Mouse (Mus musculus) hindbrain, embryonic 10.5 days (tissue): ENCODE measurements around the gene Apbb1ip. TPM values are rescaled to one million over a fixed set of nuclear protein-coding genes. Genes with fewer than 3 reads are reported as not detected.

ENCODE experiments used
- DNase-seq: peaks from one replicate; pipeline ENCODE4 v3.0.0-alpha.2; 2017; ENCODE audit warnings: low spot score
- H3K27ac ChIP-seq: fragments of 300-500 bp; sonication (generic); 2 replicates; pipeline ENCODE4 v1.5.1; 2016; ENCODE audit warnings: mild to moderate bottlenecking, moderate library complexity
- H3K27me3 ChIP-seq: fragments of 300-500 bp; sonication (generic); 2 replicates; pipeline ENCODE4 v1.6.1; 2016; ENCODE audit warnings: mild to moderate bottlenecking; ENCODE audit not compliant: poor library complexity, insufficient read depth, severe bottlenecking
- H3K36me3 ChIP-seq: fragments of 300-500 bp; sonication (generic); 2 replicates; pipeline ENCODE4 v1.6.1; 2016; ENCODE audit warnings: mild to moderate bottlenecking, moderate library complexity
- H3K4me1 ChIP-seq: fragments of 300-500 bp; sonication (generic); replicated peaks from 2 replicates; pipeline ENCODE4 v1.6.1; 2016; ENCODE audit warnings: mild to moderate bottlenecking
- H3K4me3 ChIP-seq: fragments of 300-500 bp; sonication (generic); 2 replicates; pipeline ENCODE4 v1.5.1; 2016; ENCODE audit warnings: mild to moderate bottlenecking, moderate library complexity
- H3K9me3 ChIP-seq: fragments of 300-500 bp; sonication (generic); 2 replicates; pipeline ENCODE4 v1.6.1; 2016; ENCODE audit warnings: mild to moderate bottlenecking, moderate library complexity
- WGBS: fragments of 180-500 bp; shearing (Covaris S2); methylation state at CpG from one replicate; pipeline ENCODE4 v1.1.7; 2016; 5-methylcytosine and 5-hydroxymethylcytosine counted together
- polyA plus RNA-seq: library from polyadenylated mRNA; unstranded; fragments of >200 nt; fragmentation: Nextera tagmentation; extraction: Ambion mirVana; gene quantifications from 2 replicates; pipeline ENCODE4 v1.2.1, GENCODE M21; 2016

Apbb1ip gene
- polyA plus RNA-seq = 1.4 and 1.8 TPM in 2 replicates

DNA sequence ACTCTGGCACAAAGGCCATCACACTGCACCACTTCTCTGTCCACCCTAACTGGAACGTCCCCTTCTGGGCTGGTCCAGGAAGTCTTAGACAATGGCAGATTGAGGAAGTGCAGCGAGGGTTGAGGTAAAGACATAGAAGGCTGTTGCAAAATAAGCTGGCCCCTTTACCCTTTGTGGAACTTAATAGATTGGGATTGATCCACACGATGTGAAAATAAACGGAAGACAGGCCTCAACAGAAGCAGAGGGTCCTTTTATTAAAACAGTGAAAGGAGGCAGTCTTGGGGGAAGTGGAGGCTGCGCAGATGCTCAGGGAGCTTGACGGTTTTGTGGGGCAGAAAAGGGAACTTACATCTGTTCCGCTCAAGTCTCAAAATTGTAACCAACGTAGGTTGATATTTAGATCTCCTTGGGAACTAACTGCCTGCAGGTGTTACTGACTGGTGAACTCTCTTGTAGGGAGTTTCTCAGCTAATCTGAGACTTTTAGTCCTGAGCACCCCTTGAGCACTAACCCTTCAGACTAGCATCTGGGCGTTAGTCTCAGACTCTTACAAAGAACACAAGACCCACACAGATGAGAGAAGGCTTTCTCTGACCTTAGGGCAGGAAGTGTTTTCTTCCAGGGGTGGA lies at the start of gene Apbb1ip:
TSS of gene Apbb1ip (plus strand) at position 546 of the 632 bp plus-strand sequence.
- H3K4me3 ChIP-seq = peak within 1 kb of the TSS; percentile 53
- WGBS = 23% methylated on average over 9 of the region's 9 CpGs
- no peaks in the 10 kb centered on the region for H3K36me3 ChIP-seq
- no peaks in the 10 kb centered on the region for H3K9me3 ChIP-seq
- peak within 1 kb of the TSS; percentile 81 for H3K27ac ChIP-seq
- peaks cover 10% of the 10 kb centered on the region for H3K4me1 ChIP-seq
- no peak for DNase-seq
- H3K27me3 ChIP-seq = peaks cover 30% of the 10 kb centered on the region

DNA sequence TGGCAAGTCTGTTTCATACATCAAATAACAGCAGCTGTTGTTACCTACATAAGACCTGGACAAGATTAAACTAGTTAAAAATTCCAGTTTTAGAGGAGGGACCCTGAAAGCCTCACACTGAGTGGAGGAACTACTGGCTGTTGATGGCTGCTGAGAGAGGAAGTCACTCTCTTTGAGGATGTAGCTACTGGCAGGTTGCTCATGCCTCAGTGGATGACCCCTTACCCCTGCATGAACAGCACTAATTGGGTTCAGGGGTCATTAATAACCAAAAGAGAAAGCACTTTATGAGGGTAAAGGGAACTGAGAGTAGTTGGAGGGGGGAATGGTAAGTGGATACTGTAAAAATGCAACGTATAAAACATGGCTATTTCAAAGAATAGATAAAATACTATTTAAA lies 46.8 kb upstream of the Apbb1ip start:
- Histone ChIP-seq H3K4me1 (no peaks in the 10 kb centered on the region), H3K27me3 (no peaks in the 10 kb centered on the region), H3K9me3 (no peaks in the 10 kb centered on the region), H3K36me3 (no peaks in the 10 kb centered on the region), H3K27ac (no peak overlapping the region), H3K4me3 (no peak overlapping the region)
- 85% methylated on average over 1 of the region's 1 CpGs for WGBS
- DNase-seq = no peak

DNA sequence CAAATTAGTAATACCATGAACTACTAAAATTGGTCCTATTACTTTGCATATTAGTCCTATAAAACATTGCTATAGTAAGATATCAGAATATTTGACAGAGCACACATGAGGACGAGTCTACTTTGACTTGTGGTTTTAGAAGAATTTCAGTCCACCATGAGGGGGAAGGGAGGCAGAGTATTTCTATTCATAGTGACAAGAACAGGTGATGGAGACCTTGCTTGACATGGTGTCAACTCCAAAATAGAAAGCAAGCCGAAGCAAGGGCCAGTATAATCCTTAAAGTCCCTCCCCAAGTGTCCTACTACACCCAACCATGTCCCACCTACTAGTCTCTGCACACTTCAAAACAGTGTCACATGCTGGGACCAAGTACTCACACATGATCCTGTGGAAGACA lies 37.8 kb upstream of the Apbb1ip start:
- Histone ChIP-seq H3K36me3 (no peaks in the 10 kb centered on the region), H3K4me1 (no peaks in the 10 kb centered on the region), H3K4me3 (no peak overlapping the region), H3K27me3 (0 out of 2 replicates have a peak, but pooled peaks cover 2% of the 10 kb centered on the region), H3K9me3 (no peaks in the 10 kb centered on the region), H3K27ac (no peak overlapping the region)
- DNase-seq = no peak
- 77% methylated on average over 2 of the region's 2 CpGs for WGBS

DNA sequence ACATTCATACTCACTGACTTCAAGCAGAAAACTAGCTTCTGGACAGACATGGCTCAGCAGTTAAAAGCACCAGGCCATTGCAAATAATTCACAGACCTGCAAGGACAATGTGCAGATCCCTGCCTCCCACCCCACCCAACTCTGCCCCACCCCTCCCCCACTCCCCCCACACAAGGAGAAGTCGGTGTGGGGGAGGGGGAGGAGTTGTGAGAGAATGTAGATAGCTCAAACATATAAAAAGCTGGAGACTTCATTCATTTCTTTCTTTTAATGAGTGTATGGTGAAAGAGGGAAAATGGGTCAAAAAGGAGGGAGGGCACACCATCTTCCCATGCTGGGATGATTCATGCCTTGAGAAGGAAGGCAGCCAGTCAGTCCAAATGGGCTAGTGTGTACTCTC lies 34.5 kb upstream of the Apbb1ip start:
- DNase-seq = no peak
- no peaks in the 10 kb centered on the region for H3K9me3 ChIP-seq
- H3K36me3 ChIP-seq = no peaks in the 10 kb centered on the region
- no peak overlapping the region for H3K27ac ChIP-seq
- H3K4me3 ChIP-seq = no peak overlapping the region
- WGBS = 62% methylated on average over 1 of the region's 1 CpGs
- H3K4me1 ChIP-seq = no peaks in the 10 kb centered on the region
- H3K27me3 ChIP-seq = 0 out of 2 replicates have a peak, but pooled peaks cover 4% of the 10 kb centered on the region

DNA sequence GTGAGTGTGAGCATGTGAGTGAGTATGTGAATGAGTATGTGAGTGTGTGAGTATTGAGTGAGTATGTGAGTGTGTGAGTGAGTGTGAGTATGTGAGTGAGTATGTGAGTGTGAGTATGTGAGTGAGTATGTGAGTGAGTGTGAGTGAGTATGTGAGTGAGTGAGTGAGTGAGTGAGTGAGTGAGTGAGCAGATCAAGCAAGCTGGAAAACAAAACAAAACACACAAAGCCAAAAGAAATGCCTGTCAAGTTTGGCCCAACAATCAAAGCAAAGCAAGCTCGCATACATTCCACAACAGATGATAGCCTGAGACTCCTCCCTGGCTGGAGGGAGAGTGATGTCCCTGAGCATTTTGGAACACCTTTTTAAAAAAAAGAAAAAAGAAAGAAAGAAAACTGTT lies 33.5 kb upstream of the Apbb1ip start:
- no peak overlapping the region for H3K4me3 ChIP-seq
- 77% methylated on average over 1 of the region's 1 CpGs for WGBS
- no peaks in the 10 kb centered on the region for H3K36me3 ChIP-seq
- no peak for DNase-seq
- no peak overlapping the region for H3K27ac ChIP-seq
- H3K4me1 ChIP-seq = no peaks in the 10 kb centered on the region
- no peaks in the 10 kb centered on the region for H3K9me3 ChIP-seq
- peaks cover 7% of the 10 kb centered on the region for H3K27me3 ChIP-seq

DNA sequence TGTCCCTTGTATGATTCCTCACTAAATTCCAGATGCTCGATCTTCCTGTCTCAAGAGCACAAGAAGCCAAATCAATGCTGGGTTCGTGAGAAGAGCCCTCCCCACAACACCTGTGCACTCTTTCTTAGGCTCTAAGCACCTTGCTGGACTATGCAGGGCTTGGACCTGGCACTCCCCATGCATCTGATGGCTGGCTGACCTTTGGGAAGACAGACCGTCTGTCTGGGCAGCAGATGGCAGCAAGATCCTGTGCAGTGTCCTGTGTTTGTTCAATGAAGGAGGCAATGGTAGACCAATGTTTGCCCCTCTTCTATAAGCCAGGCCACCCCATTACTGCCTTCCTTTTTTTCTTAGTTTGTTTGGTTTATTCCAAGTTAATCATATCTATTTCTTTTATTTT lies 32.7 kb upstream of the Apbb1ip start:
- peaks cover 14% of the 10 kb centered on the region for H3K27me3 ChIP-seq
- 61% methylated on average over 3 of the region's 3 CpGs for WGBS
- H3K27ac ChIP-seq = no peak overlapping the region
- no peak for DNase-seq
- no peaks in the 10 kb centered on the region for H3K9me3 ChIP-seq
- no peaks in the 10 kb centered on the region for H3K36me3 ChIP-seq
- no peak overlapping the region for H3K4me3 ChIP-seq
- H3K4me1 ChIP-seq = no peaks in the 10 kb centered on the region

- H3K4me1 ChIP-seq = no peaks in the 10 kb centered on the region
- H3K27ac ChIP-seq = no peak overlapping the region
- no peak overlapping the region for H3K4me3 ChIP-seq
- DNase-seq = peak; percentile 72
- H3K36me3 ChIP-seq = no peaks in the 10 kb centered on the region
- H3K27me3 ChIP-seq = peaks cover 20% of the 10 kb centered on the region
- no peaks in the 10 kb centered on the region for H3K9me3 ChIP-seq
- 0% methylated on average over 38 of the region's 38 CpGs for WGBS
Measured at GRCm38 (mm10) chr2:22744121-22744761, 29.7 kb upstream of the Apbb1ip start.

- under 1% methylated on average over 19 of the region's 19 CpGs for WGBS
- DNase-seq = peak; percentile 65
- Histone ChIP-seq H3K36me3 (no peaks in the 10 kb centered on the region), H3K9me3 (no peaks in the 10 kb centered on the region), H3K4me3 (no peak overlapping the region), H3K4me1 (no peaks in the 10 kb centered on the region), H3K27ac (no peak overlapping the region), H3K27me3 (peaks cover 20% of the 10 kb centered on the region)
Measured at GRCm38 (mm10) chr2:22744876-22745275, 29.0 kb upstream of the Apbb1ip start.

- Histone ChIP-seq H3K4me1 (no peaks in the 10 kb centered on the region), H3K9me3 (no peaks in the 10 kb centered on the region), H3K27ac (no peak overlapping the region), H3K4me3 (no peak overlapping the region), H3K27me3 (peaks cover 16% of the 10 kb centered on the region), H3K36me3 (no peaks in the 10 kb centered on the region)
- DNase-seq = no peak
Measured at GRCm38 (mm10) chr2:22746785-22747184, 27.1 kb upstream of the Apbb1ip start.

DNA sequence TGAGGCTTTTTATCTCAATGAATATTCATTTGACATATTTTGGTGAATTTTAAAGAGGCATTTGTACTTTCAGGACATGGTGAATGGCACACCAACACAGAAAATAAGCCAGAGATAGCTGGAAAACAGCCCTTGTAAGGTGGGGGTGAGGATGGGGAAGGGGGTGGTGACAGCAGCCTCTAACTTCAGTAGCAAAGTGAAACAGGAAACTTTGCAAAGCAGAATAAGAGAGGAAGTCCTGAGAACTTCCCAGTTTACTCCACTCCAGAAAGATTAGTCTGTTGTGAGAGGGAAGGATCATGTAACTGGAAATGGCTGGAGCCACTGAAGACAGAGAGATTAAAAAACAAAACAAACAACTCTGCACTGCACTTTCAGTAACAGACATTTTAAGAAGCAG lies 26.0 kb upstream of the Apbb1ip start:
- no peak overlapping the region for H3K4me3 ChIP-seq
- no peak overlapping the region for H3K27ac ChIP-seq
- peaks cover 16% of the 10 kb centered on the region for H3K27me3 ChIP-seq
- no peaks in the 10 kb centered on the region for H3K9me3 ChIP-seq
- DNase-seq = no peak
- no peaks in the 10 kb centered on the region for H3K36me3 ChIP-seq
- no peaks in the 10 kb centered on the region for H3K4me1 ChIP-seq

GRCm38 (mm10) chr2:22749761-22750160 lies 24.1 kb upstream of the Apbb1ip start:
- no peak for DNase-seq
- 77% methylated on average over 3 of the region's 3 CpGs for WGBS
- Histone ChIP-seq H3K4me3 (no peak overlapping the region), H3K27ac (no peak overlapping the region), H3K4me1 (no peaks in the 10 kb centered on the region), H3K9me3 (no peaks in the 10 kb centered on the region), H3K27me3 (peaks cover 16% of the 10 kb centered on the region), H3K36me3 (no peaks in the 10 kb centered on the region)

DNA sequence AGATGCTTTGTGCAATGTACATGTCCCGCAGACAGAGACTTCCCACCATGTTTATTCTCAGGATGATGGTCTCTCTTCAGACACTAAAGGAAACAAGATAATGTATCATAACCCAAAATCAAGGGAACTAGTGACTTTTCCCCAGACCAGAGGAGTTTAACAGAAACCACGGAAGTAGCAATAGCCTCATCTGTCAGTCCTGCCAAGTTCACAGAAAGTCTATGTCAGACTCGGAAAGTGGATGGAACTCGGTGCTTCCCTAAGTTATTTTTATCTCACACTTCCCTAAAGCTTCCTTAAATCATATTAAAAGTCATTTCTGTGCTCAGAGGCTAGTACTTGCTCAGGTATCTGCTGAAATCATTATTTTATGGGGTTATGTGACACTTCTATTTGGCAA lies 21.4 kb upstream of the Apbb1ip start:
- Histone ChIP-seq H3K27me3 (no peaks in the 10 kb centered on the region), H3K4me1 (no peaks in the 10 kb centered on the region), H3K36me3 (no peaks in the 10 kb centered on the region), H3K4me3 (no peak overlapping the region), H3K9me3 (no peaks in the 10 kb centered on the region), H3K27ac (no peak overlapping the region)
- DNase-seq = no peak
- WGBS = 87% methylated on average over 4 of the region's 4 CpGs

GRCm38 (mm10) chr2:22753461-22754075 lies 20.3 kb upstream of the Apbb1ip start:
- Histone ChIP-seq H3K4me1 (no peaks in the 10 kb centered on the region), H3K36me3 (no peaks in the 10 kb centered on the region), H3K4me3 (no peak overlapping the region), H3K27me3 (no peaks in the 10 kb centered on the region), H3K27ac (no peak overlapping the region), H3K9me3 (no peaks in the 10 kb centered on the region)
- no peak for DNase-seq
- 85% methylated on average over 2 of the region's 2 CpGs for WGBS
